Mouse (Mus musculus) bone marrow macrophage, adult 2 months (primary cell): Measurements from ENCODE around the gene Fnbp1.

Experiments
- CTCF ChIP-seq: IDR thresholded peaks from 2 replicates; pipeline ENCODE4 v1.5.1; 2012; ENCODE audit warnings: low read depth, mild to moderate bottlenecking, low read length, moderate library complexity
- POLR2A ChIP-seq: IDR thresholded peaks from 2 replicates; pipeline ENCODE4 v1.6.1; 2012; ENCODE audit warnings: mild to moderate bottlenecking, low read depth, low read length, borderline replicate concordance

- TF ChIP-seq CTCF (peak; percentile 40), POLR2A (no peak)
These were observed 57.5 kb downstream of the Fnbp1 start for GRCm38 (mm10) chr2:31084169-31084850.
